Mouse (Mus musculus): Measurements from ENCODE around the gene Cfc1. TPM values are rescaled to one million over a fixed set of nuclear protein-coding genes. Genes with fewer than 3 reads are reported as not detected.

Gene Cfc1
- polyA plus RNA-seq, 1 experiment from 2014 or later = not detected

- no peak for ATAC-seq
- H3K27me3 ChIP-seq (replicated peaks; ENCODE audit: control insufficient read depth, insufficient read depth, low read length) = no peaks in the 10 kb centered on the region
- 99% methylated on average over 2 of the region's 2 CpGs for WGBS
- H3K9ac ChIP-seq (ENCODE audit: low read depth, low read length) = no peak overlapping the region
- no peak overlapping the region for H3K4me2 ChIP-seq (replicated peaks; ENCODE audit: low read depth)
- no peak overlapping the region for H3K27ac ChIP-seq (ENCODE audit: low read depth, low read length)
- no peak overlapping the region for H3K4me3 ChIP-seq (ENCODE audit: low read depth, low read length)
- no peak for TF ChIP-seq CTCF (IDR thresholded peaks at IDR 0.05; ENCODE audit: low read depth)
- H3K9me3 ChIP-seq (ENCODE audit: control insufficient read depth) = no peaks in the 10 kb centered on the region
- no peaks in the 10 kb centered on the region for H3K36me3 ChIP-seq (ENCODE audit: control insufficient read depth, insufficient read depth)
- H3K4me1 ChIP-seq (replicated peaks; ENCODE audit: control insufficient read depth, insufficient read depth, low read length) = no peaks in the 10 kb centered on the region
These were observed 32.7 kb downstream of the Cfc1 start for GRCm38 (mm10) chr1:34568120-34568519.

- WGBS = 95% methylated on average over 2 of the region's 2 CpGs
- TF ChIP-seq CTCF (IDR thresholded peaks at IDR 0.05; ENCODE audit: low read depth) = no peak
- no peak for ATAC-seq
- Histone ChIP-seq H3K4me3 (ENCODE audit: low read depth, low read length) (no peak overlapping the region), H3K9me3 (ENCODE audit: control insufficient read depth) (no peaks in the 10 kb centered on the region), H3K27me3 (replicated peaks; ENCODE audit: control insufficient read depth, insufficient read depth, low read length) (no peaks in the 10 kb centered on the region), H3K9ac (ENCODE audit: low read depth, low read length) (no peak overlapping the region), H3K4me1 (replicated peaks; ENCODE audit: control insufficient read depth, insufficient read depth, low read length) (no peaks in the 10 kb centered on the region), H3K27ac (ENCODE audit: low read depth, low read length) (no peak overlapping the region), H3K36me3 (ENCODE audit: control insufficient read depth, insufficient read depth) (no peaks in the 10 kb centered on the region), H3K4me2 (replicated peaks; ENCODE audit: low read depth) (no peak overlapping the region)
These were observed 34.4 kb downstream of the Cfc1 start for GRCm38 (mm10) chr1:34569876-34570275.

- Histone ChIP-seq H3K9me3 (ENCODE audit: control insufficient read depth) (no peaks in the 10 kb centered on the region), H3K27me3 (replicated peaks; ENCODE audit: control insufficient read depth, insufficient read depth, low read length) (no peaks in the 10 kb centered on the region), H3K4me2 (replicated peaks; ENCODE audit: low read depth) (no peak overlapping the region), H3K27ac (ENCODE audit: low read depth, low read length) (no peak overlapping the region), H3K36me3 (ENCODE audit: control insufficient read depth, insufficient read depth) (no peaks in the 10 kb centered on the region), H3K9ac (ENCODE audit: low read depth, low read length) (no peak overlapping the region), H3K4me1 (replicated peaks; ENCODE audit: control insufficient read depth, insufficient read depth, low read length) (no peaks in the 10 kb centered on the region), H3K4me3 (ENCODE audit: low read depth, low read length) (no peak overlapping the region)
- no peak for ATAC-seq
- WGBS = 82% methylated on average over 6 of the region's 6 CpGs
- no peak for TF ChIP-seq CTCF (IDR thresholded peaks at IDR 0.05; ENCODE audit: low read depth)
These were observed 36.0 kb downstream of the Cfc1 start for GRCm38 (mm10) chr1:34571431-34571830.

GRCm38 (mm10) chr1:34573221-34573620, 37.8 kb downstream of the Cfc1 start:
- TF ChIP-seq CTCF (IDR thresholded peaks at IDR 0.05; ENCODE audit: low read depth) = no peak
- 81% methylated on average over 6 of the region's 6 CpGs for WGBS
- H3K9me3 ChIP-seq (ENCODE audit: control insufficient read depth) = no peaks in the 10 kb centered on the region
- no peaks in the 10 kb centered on the region for H3K36me3 ChIP-seq (ENCODE audit: control insufficient read depth, insufficient read depth)
- 0 out of 2 replicates have a peak, but pooled peaks cover 3% of the 10 kb centered on the region for H3K27me3 ChIP-seq (replicated peaks; ENCODE audit: control insufficient read depth, insufficient read depth, low read length)
- H3K27ac ChIP-seq (ENCODE audit: low read depth, low read length) = no peak overlapping the region
- H3K4me1 ChIP-seq (replicated peaks; ENCODE audit: control insufficient read depth, insufficient read depth, low read length) = no peaks in the 10 kb centered on the region
- no peak for ATAC-seq
- no peak overlapping the region for H3K4me3 ChIP-seq (ENCODE audit: low read depth, low read length)
- no peak overlapping the region for H3K4me2 ChIP-seq (replicated peaks; ENCODE audit: low read depth)
- no peak overlapping the region for H3K9ac ChIP-seq (ENCODE audit: low read depth, low read length)

GRCm38 (mm10) chr1:34578851-34579781, 43.7 kb downstream of the Cfc1 start, which contains the start of gene Amer3:
TSS of gene Amer3 (plus strand) at chr1:34579657.
- no peaks in the 10 kb centered on the region for H3K36me3 ChIP-seq (ENCODE audit: control insufficient read depth, insufficient read depth)
- peak; percentile 79; the same call in 1 of the 2 replicates for ATAC-seq
- no peaks in the 10 kb centered on the region for H3K4me1 ChIP-seq (replicated peaks; ENCODE audit: control insufficient read depth, insufficient read depth, low read length)
- peak within 1 kb of the TSS; percentile 48 for H3K4me2 ChIP-seq (replicated peaks; ENCODE audit: low read depth)
- no peaks in the 10 kb centered on the region for H3K9me3 ChIP-seq (ENCODE audit: control insufficient read depth)
- peaks cover 19% of the 10 kb centered on the region for H3K27me3 ChIP-seq (replicated peaks; ENCODE audit: control insufficient read depth, insufficient read depth, low read length)
- H3K4me3 ChIP-seq (ENCODE audit: low read depth, low read length) = peak within 1 kb of the TSS; percentile 13
- TF ChIP-seq CTCF (IDR thresholded peaks at IDR 0.05; ENCODE audit: low read depth) = peak; percentile 24; the same call in 1 of the 2 replicates
- no peak within 1 kb of the TSS for H3K27ac ChIP-seq (ENCODE audit: low read depth, low read length)
- H3K9ac ChIP-seq (ENCODE audit: low read depth, low read length) = no peak within 1 kb of the TSS
- under 1% methylated on average over 53 of the region's 53 CpGs for WGBS

GRCm38 (mm10) chr1:34579782-34580356, 44.4 kb downstream of the Cfc1 start:
- no peak for ATAC-seq

More at GRCm38 (mm10) chr1:34579782-34580356, 44.4 kb downstream of the Cfc1 start:
- peaks cover 19% of the 10 kb centered on the region for H3K27me3 ChIP-seq (replicated peaks; ENCODE audit: control insufficient read depth, insufficient read depth, low read length)
- no peak for TF ChIP-seq CTCF (IDR thresholded peaks at IDR 0.05; ENCODE audit: low read depth)
- no peak overlapping the region for H3K9ac ChIP-seq (ENCODE audit: low read depth, low read length)
- no peaks in the 10 kb centered on the region for H3K36me3 ChIP-seq (ENCODE audit: control insufficient read depth, insufficient read depth)
- no peaks in the 10 kb centered on the region for H3K9me3 ChIP-seq (ENCODE audit: control insufficient read depth)
- H3K4me1 ChIP-seq (replicated peaks; ENCODE audit: control insufficient read depth, insufficient read depth, low read length) = no peaks in the 10 kb centered on the region
- H3K27ac ChIP-seq (ENCODE audit: low read depth, low read length) = no peak overlapping the region
- WGBS = 2% methylated on average over 18 of the region's 18 CpGs
- peak overlapping the region; percentile 48 for H3K4me2 ChIP-seq (replicated peaks; ENCODE audit: low read depth)
- peak overlapping the region; percentile 13 for H3K4me3 ChIP-seq (ENCODE audit: low read depth, low read length)
